Mouse (Mus musculus) CH12.LX (cell line): ENCODE data around the gene Arpc3. TPM values are rescaled to one million over a fixed set of nuclear protein-coding genes. Genes with fewer than 3 reads are reported as not detected.

Experiments
- DNase-seq: peaks from one replicate; pipeline ENCODE4 v3.0.0-alpha.2; 2013; ENCODE audit errors: extremely low read depth
- H3K27ac ChIP-seq: 2 replicates; pipeline ENCODE4 v1.5.1; 2012; ENCODE audit warnings: low read depth, mild to moderate bottlenecking, control low read depth, moderate library complexity; ENCODE audit not compliant: insufficient read depth
- H3K27me3 ChIP-seq: replicated peaks from 2 replicates; pipeline ENCODE3; 2012; ENCODE audit warnings: inconsistent platforms
- H3K36me3 ChIP-seq, 2 experiments: replicated peaks in 1 of 2; 2 replicates each; pipeline versions ENCODE3 to v1.6.1; 2012; ENCODE audit warnings: inconsistent platforms in 1 of 2, low read length in 1 of 2, mild to moderate bottlenecking in 1 of 2, mixed read lengths in 1 of 2, moderate library complexity in 1 of 2; ENCODE audit not compliant: control insufficient read depth in 1 of 2, insufficient read depth in 1 of 2
- H3K4me1 ChIP-seq, 2 experiments: 2 replicates each; pipeline ENCODE4 v1.6.1; 2012; ENCODE audit warnings: inconsistent platforms in 1 of 2, moderate library complexity in 1 of 2; ENCODE audit not compliant: insufficient read depth in 2 of 2, control insufficient read depth in 1 of 2
- H3K4me2 ChIP-seq: 2 replicates; pipeline ENCODE4 v1.6.1; 2012; ENCODE audit warnings: low read depth, mild to moderate bottlenecking, control low read depth; ENCODE audit not compliant: poor library complexity, insufficient read depth, severe bottlenecking
- H3K4me3 ChIP-seq, 3 experiments: fragments of 150-350 bp in 1 of 3; sonication (generic) in 1 of 3; replicated peaks in 1 of 3; 2 replicates each; pipeline versions ENCODE3 to v1.5.1; 2011 to 2012; ENCODE audit warnings: low read depth in 2 of 3, low read length in 2 of 3, mild to moderate bottlenecking in 2 of 3, moderate library complexity in 2 of 3, control low read depth in 1 of 3, improper control_type of control experiment in 1 of 3, inconsistent platforms in 1 of 3, mixed read lengths in 1 of 3; ENCODE audit not compliant: poor library complexity in 1 of 3
- H3K79me2 ChIP-seq: replicated peaks from 2 replicates; pipeline ENCODE4 v1.6.1; 2012; ENCODE audit warnings: mild to moderate bottlenecking, moderate library complexity; ENCODE audit not compliant: control insufficient read depth, poor library complexity, insufficient read depth, severe bottlenecking; ENCODE audit errors: extremely low read depth
- H3K9ac ChIP-seq: 2 replicates; pipeline ENCODE4 v1.6.1; 2012; ENCODE audit warnings: low read depth, mild to moderate bottlenecking, control low read depth, moderate library complexity; ENCODE audit not compliant: insufficient read depth
- H3K9me3 ChIP-seq: replicated peaks from 2 replicates; pipeline ENCODE3; 2012; ENCODE audit warnings: low read length, inconsistent platforms, mixed read lengths
- CHD1 ChIP-seq: IDR thresholded peaks from 2 replicates; pipeline ENCODE4 v1.6.1; 2012; ENCODE audit warnings: low read depth, low read length, improper control_type of control experiment, inconsistent platforms
- CHD2 ChIP-seq: IDR thresholded peaks from 2 replicates; pipeline ENCODE4 v1.6.1; 2011; ENCODE audit warnings: low read length, improper control_type of control experiment
- E2F4 ChIP-seq: IDR thresholded peaks from 2 replicates; pipeline ENCODE4 v1.6.1; 2011; ENCODE audit warnings: low read depth, low read length, improper control_type of control experiment; ENCODE audit not compliant: insufficient replicate concordance
- ELF1 ChIP-seq: IDR thresholded peaks from 2 replicates; pipeline ENCODE4 v1.6.1; 2014; ENCODE audit warnings: low read depth, mild to moderate bottlenecking, inconsistent platforms, low read length, improper control_type of control experiment
- EP300 ChIP-seq: IDR thresholded peaks from 2 replicates; pipeline ENCODE4 v1.6.1; 2011; ENCODE audit warnings: low read length, improper control_type of control experiment
- GABPA ChIP-seq: IDR thresholded peaks from 2 replicates; pipeline ENCODE4 v1.6.1; 2012; ENCODE audit warnings: low read depth, low read length, improper control_type of control experiment, inconsistent platforms; ENCODE audit not compliant: insufficient replicate concordance
- IRF4 ChIP-seq: IDR thresholded peaks from 2 replicates; pipeline ENCODE4 v1.6.1; 2014; ENCODE audit warnings: low read depth, mild to moderate bottlenecking, inconsistent platforms, low read length, improper control_type of control experiment
- KAT2A ChIP-seq: IDR thresholded peaks from 2 replicates; pipeline ENCODE4 v1.6.1; 2012; ENCODE audit warnings: low read length, improper control_type of control experiment, inconsistent platforms; ENCODE audit not compliant: insufficient replicate concordance
- MAZ ChIP-seq: IDR thresholded peaks from 2 replicates; pipeline ENCODE4 v1.6.1; 2012; ENCODE audit warnings: low read depth, mild to moderate bottlenecking, inconsistent platforms, low read length, improper control_type of control experiment, moderate library complexity
- MEF2A ChIP-seq: IDR thresholded peaks from 2 replicates; pipeline ENCODE4 v1.6.1; 2014; ENCODE audit warnings: low read depth, mild to moderate bottlenecking, inconsistent platforms, low read length, improper control_type of control experiment, borderline replicate concordance
- MXI1 ChIP-seq: IDR thresholded peaks from 2 replicates; pipeline ENCODE4 v1.6.1; 2011; ENCODE audit warnings: mild to moderate bottlenecking, low read depth, low read length, improper control_type of control experiment
- NELFE ChIP-seq: IDR thresholded peaks from 2 replicates; pipeline ENCODE4 v1.6.1; 2011; ENCODE audit warnings: low read depth, low read length, improper control_type of control experiment
- SMC3 ChIP-seq: IDR thresholded peaks from 2 replicates; pipeline ENCODE4 v1.6.1; 2011; ENCODE audit warnings: low read depth, low read length, improper control_type of control experiment
- TBP ChIP-seq: conservative IDR thresholded peaks from 2 replicates; pipeline ENCODE4 v1.6.1; 2011; ENCODE audit warnings: low read depth, low read length, improper control_type of control experiment
- UBTF ChIP-seq: IDR thresholded peaks from 2 replicates; pipeline ENCODE4 v1.6.1; 2012; ENCODE audit warnings: low read depth, mild to moderate bottlenecking, inconsistent platforms, low read length, improper control_type of control experiment, moderate library complexity
- USF2 ChIP-seq: conservative IDR thresholded peaks from 2 replicates; pipeline ENCODE4 v1.6.1; 2011; ENCODE audit warnings: low read depth, low read length, improper control_type of control experiment
- ZC3H11A ChIP-seq: IDR thresholded peaks from 2 replicates; pipeline ENCODE4 v1.6.1; 2012; ENCODE audit warnings: low read depth, mild to moderate bottlenecking, inconsistent platforms, low read length, improper control_type of control experiment
- ZKSCAN1 ChIP-seq: IDR thresholded peaks from 2 replicates; pipeline ENCODE4 v1.6.1; 2012; ENCODE audit warnings: low read depth, inconsistent platforms, low read length, improper control_type of control experiment, borderline replicate concordance
- dilution Hi-C: fragments of 300-500 bp; cut with MboI; formaldehyde crosslinking; loops from 2 replicates; pipeline ENCODE4 v1.14.3; 2020; ENCODE audit warnings: low sequenced_read_pairs; ENCODE audit not compliant: extremely low pct_unique_long_range_greater_than_20kb, extremely low pct_ligation_motif_present
- in situ Hi-C: fragments of 300-500 bp; cut with MboI; formaldehyde crosslinking; loops from 3 replicates; pipeline ENCODE4 v1.14.3; 2019; ENCODE audit warnings: low sequenced_read_pairs, low pct_ligation_motif_present, low pct_unique_long_range_greater_than_20kb, mixed read lengths
- polyA plus RNA-seq: library from polyadenylated mRNA; unstranded; fragments of >175 nt; gene quantifications from 2 replicates; pipeline ENCODE4 v1.2.1, GENCODE M21; 2012; ENCODE audit warnings: low read depth; ENCODE audit not compliant: insufficient read length
- total RNA-seq, 2 experiments: library from RNA; depleted of rRNA; stranded (reverse); fragments of 300-350 nt in 1 of 2; fragments of >200 nt in 1 of 2; gene quantifications; 2 replicates each; pipeline ENCODE4 v1.2.3; 2012 to 2014

Gene Arpc3
- total and polyA plus RNA-seq, 3 experiments, result 256 to 543 (median 297) TPM

- Histone ChIP-seq H3K9me3 (no peaks in the 10 kb centered on the region), H3K79me2 (peaks cover 45% of the 10 kb centered on the region), H3K9ac (no peak overlapping the region)
- TF ChIP-seq GABPA, result no peak
- TF ChIP-seq KAT2A, result no peak
- TF ChIP-seq CHD1, result no peak
- no peak for TF ChIP-seq ZC3H11A
- no peak for TF ChIP-seq MXI1
- TF ChIP-seq, all 38 proteins: peak for 0
- no peak for DNase-seq
- in situ Hi-C loops, result no loop called here
- Histone ChIP-seq H3K27ac (no peak overlapping the region), H3K4me3 (no peak overlapping the region), H3K36me3 (peaks cover 52 to 75% of the 10 kb centered on the region in 2 experiments), H3K4me2 (no peak overlapping the region), H3K27me3 (no peaks in the 10 kb centered on the region), H3K4me1 (peaks cover 2 to 48% of the 10 kb centered on the region in 2 experiments; a peak in 3 of 4 replicates)
- dilution Hi-C loops, result no loop called here
Measured at GRCm38 (mm10) chr5:122397495-122397894, 5.8 kb downstream of the Arpc3 start.

DNA sequence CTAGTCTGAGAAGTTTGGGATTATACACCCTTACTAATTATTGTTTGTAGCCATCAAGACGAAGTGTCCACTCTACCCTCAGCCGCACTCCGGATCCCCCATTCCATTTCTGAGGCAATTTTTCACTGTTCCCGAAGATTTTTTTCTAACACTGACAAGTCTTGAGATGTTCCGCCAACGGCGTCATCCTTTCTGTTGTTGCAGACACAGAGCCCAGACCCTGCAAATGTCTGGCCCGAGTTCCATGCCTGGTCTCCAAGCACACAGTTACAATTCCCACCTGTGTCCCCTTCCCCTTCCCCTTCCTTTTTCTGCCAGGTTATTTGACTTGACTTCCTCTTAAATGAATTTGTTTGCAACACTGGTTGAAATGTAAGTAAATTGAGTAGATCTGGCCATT lies 8.2 kb downstream of the Arpc3 start:
- dilution Hi-C loops (no loop called here), in situ Hi-C loops (no loop called here)
- no peak overlapping the region for H3K27ac ChIP-seq
- peaks cover 70 to 92% of the 10 kb centered on the region in 2 experiments for H3K36me3 ChIP-seq
- DNase-seq, result no peak
- H3K79me2 ChIP-seq, result peaks cover 22% of the 10 kb centered on the region; the same call in 1 of the 2 replicates
- TF ChIP-seq CHD1, result no peak
- TF ChIP-seq MEF2A, result no peak
- TF ChIP-seq NELFE, result no peak
- no peak for TF ChIP-seq ZC3H11A
- TF ChIP-seq E2F4, result no peak
- no peak for TF ChIP-seq EP300
- TF ChIP-seq MAZ, result no peak
- TF ChIP-seq ELF1, result no peak
- no peak for TF ChIP-seq SMC3
- no peak for TF ChIP-seq CHD2
- TF ChIP-seq UBTF, result no peak
- no peak for TF ChIP-seq ZKSCAN1
- no peak for TF ChIP-seq IRF4
- TF ChIP-seq USF2, result no peak
- TF ChIP-seq TBP, result no peak
- H3K4me1 ChIP-seq, result peaks cover 0 to 32% of the 10 kb centered on the region in 2 experiments; a peak in 2 of 4 replicates
- no peak overlapping the region for H3K4me2 ChIP-seq
- H3K4me3 ChIP-seq, result no peak overlapping the region
- H3K27me3 ChIP-seq, result no peaks in the 10 kb centered on the region
- no peaks in the 10 kb centered on the region for H3K9me3 ChIP-seq
- no peak overlapping the region for H3K9ac ChIP-seq
